Mouse (Mus musculus): ENCODE data around the gene Btbd7. TPM values are rescaled to one million over a fixed set of nuclear protein-coding genes. Genes with fewer than 3 reads are reported as not detected.

Gene Btbd7
- polyA plus RNA-seq, 1 experiment = 7.3 TPM

GRCm38 (mm10) chr12:102869802-102870201, 8.5 kb downstream of the Btbd7 start:
- TF ChIP-seq MYOG (IDR thresholded peaks at IDR 0.05; ENCODE audit: control insufficient read depth, extremely low read depth, insufficient read length) (no peak), FOSL1 (IDR thresholded peaks at IDR 0.05; ENCODE audit: insufficient read depth, low read length, poor library complexity, severe bottlenecking) (no peak), MAX (IDR thresholded peaks at IDR 0.05) (no peak), CTCF (IDR thresholded peaks at IDR 0.05; ENCODE audit: control insufficient read depth, insufficient read depth, insufficient read length) (no peak), CEBPB (IDR thresholded peaks at IDR 0.05; ENCODE audit: low read depth) (no peak), USF1 (IDR thresholded peaks at IDR 0.05; ENCODE audit: low read depth) (no peak), MYOD1 (IDR thresholded peaks at IDR 0.05; ENCODE audit: control insufficient read depth, insufficient read length, low read depth) (no peak)

GRCm38 (mm10) chr12:102860806-102861205, 17.5 kb downstream of the Btbd7 start:
- peaks cover 72% of the 10 kb centered on the region for H3K79me3 ChIP-seq (ENCODE audit: low read depth)
- H3K27me3 ChIP-seq (ENCODE audit: control insufficient read depth, insufficient read depth, insufficient read length) = no peaks in the 10 kb centered on the region
- peaks cover 92% of the 10 kb centered on the region for H3K79me2 ChIP-seq (ENCODE audit: control insufficient read depth, insufficient read depth)
- TF ChIP-seq MYOG (IDR thresholded peaks at IDR 0.05; ENCODE audit: control insufficient read depth, extremely low read depth, insufficient read length) = no peak
- no peak for TF ChIP-seq FOSL1 (IDR thresholded peaks at IDR 0.05; ENCODE audit: insufficient read depth, low read length, poor library complexity, severe bottlenecking)
- TF ChIP-seq MAX (IDR thresholded peaks at IDR 0.05) = no peak
- TF ChIP-seq CTCF (IDR thresholded peaks at IDR 0.05; ENCODE audit: control insufficient read depth, insufficient read depth, insufficient read length) = no peak
- TF ChIP-seq MYOD1 (IDR thresholded peaks at IDR 0.05; ENCODE audit: control insufficient read depth, insufficient read length, low read depth) = no peak
- no peak for TF ChIP-seq USF1 (IDR thresholded peaks at IDR 0.05; ENCODE audit: low read depth)
- TF ChIP-seq CEBPB (IDR thresholded peaks at IDR 0.05; ENCODE audit: low read depth) = no peak
- no peaks in the 10 kb centered on the region for H3K36me3 ChIP-seq (ENCODE audit: control insufficient read depth, insufficient read depth)
- no peak overlapping the region for H3ac ChIP-seq (ENCODE audit: control insufficient read depth, insufficient read length, low read depth)
- no peak overlapping the region for H3K4me3 ChIP-seq (ENCODE audit: insufficient read depth, poor library complexity, severe bottlenecking)

More at GRCm38 (mm10) chr12:102869802-102870201, 8.5 kb downstream of the Btbd7 start:
- peaks cover 68% of the 10 kb centered on the region for H3K79me3 ChIP-seq (ENCODE audit: low read depth)
- no peak overlapping the region for H3ac ChIP-seq (ENCODE audit: control insufficient read depth, insufficient read length, low read depth)
- no peaks in the 10 kb centered on the region for H3K36me3 ChIP-seq (ENCODE audit: control insufficient read depth, insufficient read depth)
- H3K79me2 ChIP-seq (ENCODE audit: control insufficient read depth, insufficient read depth) = peaks cover 69% of the 10 kb centered on the region
- no peaks in the 10 kb centered on the region for H3K27me3 ChIP-seq (ENCODE audit: control insufficient read depth, insufficient read depth, insufficient read length)
- H3K4me3 ChIP-seq (ENCODE audit: insufficient read depth, poor library complexity, severe bottlenecking) = no peak overlapping the region

- Histone ChIP-seq H3K27me3 (ENCODE audit: control insufficient read depth, insufficient read depth, insufficient read length) (no peaks in the 10 kb centered on the region), H3K36me3 (ENCODE audit: control insufficient read depth, insufficient read depth) (peaks cover 16% of the 10 kb centered on the region), H3K79me2 (ENCODE audit: control insufficient read depth, insufficient read depth) (peaks cover 7% of the 10 kb centered on the region), H3K4me3 (ENCODE audit: insufficient read depth, poor library complexity, severe bottlenecking) (no peak overlapping the region), H3K79me3 (ENCODE audit: low read depth) (peaks cover 4% of the 10 kb centered on the region), H3ac (ENCODE audit: control insufficient read depth, insufficient read length, low read depth) (no peak overlapping the region)
- TF ChIP-seq CTCF (IDR thresholded peaks at IDR 0.05; ENCODE audit: control insufficient read depth, insufficient read depth, insufficient read length) (no peak), USF1 (IDR thresholded peaks at IDR 0.05; ENCODE audit: low read depth) (no peak), MAX (IDR thresholded peaks at IDR 0.05) (no peak), CEBPB (IDR thresholded peaks at IDR 0.05; ENCODE audit: low read depth) (no peak), MYOD1 (IDR thresholded peaks at IDR 0.05; ENCODE audit: control insufficient read depth, insufficient read length, low read depth) (no peak), MYOG (IDR thresholded peaks at IDR 0.05; ENCODE audit: control insufficient read depth, extremely low read depth, insufficient read length) (no peak), FOSL1 (IDR thresholded peaks at IDR 0.05; ENCODE audit: insufficient read depth, low read length, poor library complexity, severe bottlenecking) (no peak)
Measured at GRCm38 (mm10) chr12:102838271-102838670, 40.0 kb downstream of the Btbd7 start.

GRCm38 (mm10) chr12:102832746-102833300, 45.4 kb downstream of the Btbd7 start:
- no peak for TF ChIP-seq MYOD1 (IDR thresholded peaks at IDR 0.05; ENCODE audit: control insufficient read depth, insufficient read length, low read depth)
- TF ChIP-seq MAX (IDR thresholded peaks at IDR 0.05) = no peak
- TF ChIP-seq MYOG (IDR thresholded peaks at IDR 0.05; ENCODE audit: control insufficient read depth, extremely low read depth, insufficient read length) = no peak
- TF ChIP-seq CTCF (IDR thresholded peaks at IDR 0.05; ENCODE audit: control insufficient read depth, insufficient read depth, insufficient read length) = no peak
- TF ChIP-seq USF1 (IDR thresholded peaks at IDR 0.05; ENCODE audit: low read depth) = no peak
- TF ChIP-seq CEBPB (IDR thresholded peaks at IDR 0.05; ENCODE audit: low read depth) = no peak
- TF ChIP-seq FOSL1 (IDR thresholded peaks at IDR 0.05; ENCODE audit: insufficient read depth, low read length, poor library complexity, severe bottlenecking) = no peak
- peaks cover 8% of the 10 kb centered on the region for H3K36me3 ChIP-seq (ENCODE audit: control insufficient read depth, insufficient read depth)
- no peak overlapping the region for H3K4me3 ChIP-seq (ENCODE audit: insufficient read depth, poor library complexity, severe bottlenecking)
- no peaks in the 10 kb centered on the region for H3K79me2 ChIP-seq (ENCODE audit: control insufficient read depth, insufficient read depth)
- no peak overlapping the region for H3ac ChIP-seq (ENCODE audit: control insufficient read depth, insufficient read length, low read depth)
- H3K27me3 ChIP-seq (ENCODE audit: control insufficient read depth, insufficient read depth, insufficient read length) = no peaks in the 10 kb centered on the region
- peaks cover 2% of the 10 kb centered on the region for H3K79me3 ChIP-seq (ENCODE audit: low read depth)

- peaks cover 2% of the 10 kb centered on the region for H3K79me3 ChIP-seq (ENCODE audit: low read depth)
- no peaks in the 10 kb centered on the region for H3K79me2 ChIP-seq (ENCODE audit: control insufficient read depth, insufficient read depth)
- no peak for TF ChIP-seq USF1 (IDR thresholded peaks at IDR 0.05; ENCODE audit: low read depth)
Measured at GRCm38 (mm10) chr12:102831888-102832287, 46.4 kb downstream of the Btbd7 start.

GRCm38 (mm10) chr12:102827119-102827518, 51.2 kb downstream of the Btbd7 start:
- Histone ChIP-seq H3K79me3 (ENCODE audit: low read depth) (no peaks in the 10 kb centered on the region), H3K36me3 (ENCODE audit: control insufficient read depth, insufficient read depth) (peaks cover 2% of the 10 kb centered on the region), H3K4me3 (ENCODE audit: insufficient read depth, poor library complexity, severe bottlenecking) (no peak overlapping the region), H3K27me3 (ENCODE audit: control insufficient read depth, insufficient read depth, insufficient read length) (no peaks in the 10 kb centered on the region), H3ac (ENCODE audit: control insufficient read depth, insufficient read length, low read depth) (no peak overlapping the region), H3K79me2 (ENCODE audit: control insufficient read depth, insufficient read depth) (no peaks in the 10 kb centered on the region)
- TF ChIP-seq MYOG (IDR thresholded peaks at IDR 0.05; ENCODE audit: control insufficient read depth, extremely low read depth, insufficient read length) (no peak), FOSL1 (IDR thresholded peaks at IDR 0.05; ENCODE audit: insufficient read depth, low read length, poor library complexity, severe bottlenecking) (no peak), MAX (IDR thresholded peaks at IDR 0.05) (no peak), USF1 (IDR thresholded peaks at IDR 0.05; ENCODE audit: low read depth) (no peak)

More at GRCm38 (mm10) chr12:102831888-102832287, 46.4 kb downstream of the Btbd7 start:
- no peak overlapping the region for H3ac ChIP-seq (ENCODE audit: control insufficient read depth, insufficient read length, low read depth)
- peaks cover 2% of the 10 kb centered on the region for H3K36me3 ChIP-seq (ENCODE audit: control insufficient read depth, insufficient read depth)
- H3K4me3 ChIP-seq (ENCODE audit: insufficient read depth, poor library complexity, severe bottlenecking) = no peak overlapping the region
- H3K27me3 ChIP-seq (ENCODE audit: control insufficient read depth, insufficient read depth, insufficient read length) = no peaks in the 10 kb centered on the region

Data from C2C12 (cell line).